9 mouse cellular contexts compared by ENCODE assay signal in the genomic region with DNA sequence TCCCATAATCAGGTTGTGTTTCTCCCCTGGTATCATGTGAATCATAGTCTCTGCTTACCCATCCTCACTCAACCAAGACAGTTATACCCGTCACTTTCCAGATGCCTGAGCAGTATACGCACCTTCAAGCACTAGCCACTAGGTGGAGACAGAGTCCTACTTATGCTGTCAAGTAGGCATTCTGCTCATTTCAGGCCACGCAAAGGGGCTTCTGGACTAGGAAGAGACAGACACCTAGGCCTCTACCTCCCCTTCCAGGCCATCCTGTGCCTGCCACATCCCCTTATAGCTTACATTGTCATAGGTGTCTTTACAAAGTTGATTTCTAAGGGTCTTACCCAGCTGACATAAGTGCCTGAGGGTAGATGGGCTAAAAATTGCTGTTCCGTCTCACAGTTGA. TPM values are rescaled to one million over a fixed set of nuclear protein-coding genes. Genes with fewer than 3 reads are reported as not detected.
DNase-seq lines count a peak whose midpoint lies in the region; ATAC-seq lines count a peak whose summit lies in the region.
"Had no signal": no experiment of that assay in that cellular context is flagged by ENCODE, and none has a peak within 500 bp of the region (broad histone marks: within the 10 kb centered on the region; RNA-seq: fewer than 3 reads in every experiment).

No protein-coding gene starts in this region.

- peak; percentile 53 for DNase-seq in urinary bladder, postnatal 25 days (ENCODE audit: low spot score)
- no peak for DNase-seq in urinary bladder, adult 2 months (ENCODE audit: low spot score)
- peak; percentile 81 for DNase-seq in cerebellum, adult 9-10 months
- DNase-seq in frontal cortex, postnatal 14 days (ENCODE audit: low spot score in 2 of 2): peak; percentile 61 to 74
- peak; percentile 63 to 77 for DNase-seq in left cerebral cortex, postnatal 36 days (ENCODE audit: low spot score in 2 of 2)
- peak; percentile 45 to 73 for DNase-seq in spleen, postnatal 4 days (ENCODE audit: low spot score in 2 of 2)

- H3K27ac ChIP-seq in intestine, embryonic 16.5 days (ENCODE audit: low read length): no peak overlapping the region
- H3K27ac ChIP-seq in midbrain, embryonic 16.5 days (ENCODE audit: low read length): no peak overlapping the region
- H3K27ac ChIP-seq: embryonic facial prominence, embryonic 13.5 days had no signal

- intact Hi-C loops in left cerebral cortex, postnatal 36 days (cut with DNase I): loop anchor here (1.0 to 5.0 kb wide), 4 partner anchors 214 to 406 kb away; no protein-coding TSS in a partner anchor

- no peak overlapping the region for H3K4me3 ChIP-seq in intestine, embryonic 16.5 days (ENCODE audit: low read length)
- no peak overlapping the region for H3K4me3 ChIP-seq in midbrain, embryonic 16.5 days (ENCODE audit: low read depth, low read length)
- H3K4me3 ChIP-seq: embryonic facial prominence, embryonic 13.5 days had no signal

- 0 out of 2 replicates have a peak, but pooled peaks cover 2% of the 10 kb centered on the region for H3K27me3 ChIP-seq in intestine, embryonic 16.5 days (replicated peaks; ENCODE audit: control insufficient read depth, insufficient read depth, low read length)
- H3K27me3 ChIP-seq in midbrain, embryonic 16.5 days (ENCODE audit: control insufficient read depth, insufficient read depth, low read depth, low read length): no peaks in the 10 kb centered on the region

- ATAC-seq in intestine, embryonic 16.5 days: 0 out of 2 replicates have a peak, but pooled peaks have one; percentile 19
- peak; percentile 71; the same call in 1 of the 2 replicates for ATAC-seq in midbrain, embryonic 16.5 days

- no peaks in the 10 kb centered on the region for H3K36me3 ChIP-seq in intestine, embryonic 16.5 days (ENCODE audit: control insufficient read depth, insufficient read depth, low read length)
- no peaks in the 10 kb centered on the region for H3K36me3 ChIP-seq in midbrain, embryonic 16.5 days (ENCODE audit: control insufficient read depth, insufficient read depth, low read length)
- H3K36me3 ChIP-seq: embryonic facial prominence, embryonic 13.5 days had no signal

- no peak overlapping the region for H3K9ac ChIP-seq in intestine, embryonic 16.5 days (ENCODE audit: low read depth, low read length)
- no peak overlapping the region for H3K9ac ChIP-seq in midbrain, embryonic 16.5 days (ENCODE audit: low read depth, low read length)
- H3K9ac ChIP-seq: embryonic facial prominence, embryonic 13.5 days had no signal

- H3K9me3 ChIP-seq in intestine, embryonic 16.5 days (ENCODE audit: control insufficient read depth, low read length): peaks cover 5% of the 10 kb centered on the region; the same call in 1 of the 2 replicates
- H3K9me3 ChIP-seq in midbrain, embryonic 16.5 days (replicated peaks; ENCODE audit: control insufficient read depth, low read length, poor library complexity, severe bottlenecking): peaks cover 5% of the 10 kb centered on the region; the same call in 1 of the 2 replicates

- H3K4me1 ChIP-seq in intestine, embryonic 16.5 days (ENCODE audit: control insufficient read depth, insufficient read depth, low read length): peaks cover 18% of the 10 kb centered on the region
- H3K4me1 ChIP-seq in midbrain, embryonic 16.5 days (ENCODE audit: control insufficient read depth, insufficient read depth, low read length): peaks cover 11% of the 10 kb centered on the region

- 27% methylated on average over 4 of the region's 4 CpGs for WGBS in intestine, embryonic 16.5 days
- WGBS in midbrain, embryonic 16.5 days: 21% methylated on average over 4 of the region's 4 CpGs

- no peak overlapping the region for H3K4me2 ChIP-seq in intestine, embryonic 16.5 days (ENCODE audit: low read depth, low read length)
- H3K4me2 ChIP-seq in midbrain, embryonic 16.5 days (ENCODE audit: low read length): no peak overlapping the region
- H3K4me2 ChIP-seq: embryonic facial prominence, embryonic 13.5 days had no signal

RNA-seq across cellular contexts. Expression of gene Nnmt, which starts 41.3 kb away (rescaled TPM):
- 5.0 and 8.2 TPM in 2 replicates for polyA plus RNA-seq in urinary bladder, adult 2 months (2012; rRNA removed)
- polyA plus RNA-seq in intestine, embryonic 16.5 days (2015; fragmentation: Nextera tagmentation; extraction: Ambion mirVana): 2.9 and 4.0 TPM in 2 replicates
- total RNA-seq in left cerebral cortex, postnatal 36 days (2021): under 1 TPM; 0.62 to 0.91 TPM
- 2.4 and 2.9 TPM in 2 replicates for polyA plus RNA-seq in midbrain, embryonic 16.5 days (2015; fragmentation: Nextera tagmentation; extraction: Ambion mirVana)
